Mouse (Mus musculus) neutrophil, adult 59 days (primary cell): Measurements from ENCODE around the gene Il6ra. TPM values are rescaled to one million over a fixed set of nuclear protein-coding genes. Genes with fewer than 3 reads are reported as not detected.

Source experiments
- total RNA-seq, 2 experiments: library from RNA; stranded (reverse); gene quantifications; 1 replicate in 1 of 2; 2 replicates in 1 of 2; pipeline ENCODE4 v1.2.4; 2023

Il6ra gene
- total RNA-seq, result 100 to 1,000 TPM; 113 to 137 TPM

GRCm38 (mm10) chr3:89912543-89913391, at the start of gene Il6ra:
TSS of gene Il6ra (minus strand) at chr3:89913196.

GRCm38 (mm10) chr3:89830815-89831591, 82.0 kb downstream of the Il6ra start, which contains the start of gene She:
TSS of gene She (plus strand) at chr3:89831370.

Other genes starting within 250 kb of the Il6ra start
- 10 to 100 TPM; 66.7 to 71.3 TPM for gene Adar, start 198.2 kb downstream of the Il6ra start, total RNA-seq
- under 1 TPM; 0.29 to 0.53 TPM for gene Chrnb2, start 148.6 kb downstream of the Il6ra start, total RNA-seq
- gene Ube2q1, start 139.6 kb downstream of the Il6ra start, total RNA-seq, result 10 to 100 TPM; 67.4 to 73.1 TPM
- under 1 TPM; 0.09 TPM for gene She, start 81.8 kb downstream of the Il6ra start, total RNA-seq
- gene Atp8b2, start 50.3 kb upstream of the Il6ra start, total RNA-seq, result 10 to 100 TPM; 12.7 to 13.2 TPM
- 10 to 100 TPM; 37.6 to 45.4 TPM for gene Hax1, start 85.6 kb upstream of the Il6ra start, total RNA-seq
- 10 to 100 TPM; 47.6 to 50.8 TPM for gene 4933434E20Rik, start 138.4 kb upstream of the Il6ra start, total RNA-seq
- gene Ubap2l, start 139.4 kb upstream of the Il6ra start, total RNA-seq, result 100 to 1,000 TPM; 127 to 154 TPM
- gene Tpm3, start 159.5 kb upstream of the Il6ra start, total RNA-seq, result 100 to 1,000 TPM; 808 to 885 TPM
- gene Nup210l, start 190.9 kb upstream of the Il6ra start, total RNA-seq, result under 1 TPM; 0.77 to 0.84 TPM